Mouse (Mus musculus) liver, embryonic 14.5 days (tissue): Measurements from ENCODE around the gene Arhgef26. TPM values are rescaled to one million over a fixed set of nuclear protein-coding genes. Genes with fewer than 3 reads are reported as not detected.

Experiments used
- ATAC-seq: fragments of 200-750 bp; cut with Nextera tagmentation; 2 replicates; pipeline ENCODE4 v1.8.0; 2017; ENCODE audit warnings: moderate number of reproducible peaks, mild to moderate bottlenecking, moderate library complexity; ENCODE audit not compliant: insufficient read depth
- DNase-seq, 3 experiments: peaks; one replicate each; pipeline ENCODE4 v3.0.0-alpha.2; 2012 to 2013; ENCODE audit warnings: low read depth in 3 of 3, low spot score in 3 of 3
- H3K27ac ChIP-seq: fragments of 300-500 bp; sonication (generic); 2 replicates; pipeline ENCODE4 v1.5.1; 2014; ENCODE audit warnings: moderate library complexity, mild to moderate bottlenecking, control low read depth, inconsistent platforms
- H3K27me3 ChIP-seq: fragments of 300-500 bp; sonication (generic); 2 replicates; pipeline ENCODE4 v1.6.1; 2014; ENCODE audit warnings: mild to moderate bottlenecking, low read length, moderate library complexity; ENCODE audit not compliant: control insufficient read depth, insufficient read depth
- H3K36me3 ChIP-seq: fragments of 300-500 bp; sonication (generic); replicated peaks from 2 replicates; pipeline ENCODE4 v1.6.1; 2014; ENCODE audit warnings: low read depth; ENCODE audit not compliant: control insufficient read depth, insufficient read depth
- H3K4me1 ChIP-seq, 2 experiments: fragments of 200-500 bp in 1 of 2; fragments of 300-500 bp in 1 of 2; sonication (generic) in 1 of 2; replicated peaks; 2 replicates each; pipeline ENCODE4 v1.6.1; 2012 to 2014; ENCODE audit warnings: antibody characterized with exemption in 1 of 2, inconsistent platforms in 1 of 2, low read length in 1 of 2; ENCODE audit not compliant: control insufficient read depth in 2 of 2, insufficient read depth in 2 of 2
- H3K4me2 ChIP-seq: fragments of 300-500 bp; sonication (generic); 2 replicates; pipeline ENCODE4 v1.6.1; 2014; ENCODE audit warnings: low read depth, mild to moderate bottlenecking, control low read depth, moderate library complexity
- H3K4me3 ChIP-seq, 2 experiments: fragments of 200-500 bp in 1 of 2; fragments of 300-500 bp in 1 of 2; sonication (generic) in 1 of 2; 2 replicates each; pipeline ENCODE4 v1.5.1; 2012 to 2014; ENCODE audit warnings: low read depth in 2 of 2, low read length in 2 of 2, mild to moderate bottlenecking in 2 of 2, control low read depth in 1 of 2, inconsistent platforms in 1 of 2, moderate library complexity in 1 of 2; ENCODE audit not compliant: insufficient read depth in 1 of 2
- H3K9ac ChIP-seq: fragments of 300-500 bp; sonication (generic); replicated peaks from 2 replicates; pipeline ENCODE4 v1.6.1; 2014; ENCODE audit warnings: mild to moderate bottlenecking, control low read depth, moderate library complexity
- H3K9me3 ChIP-seq: fragments of 300-500 bp; sonication (generic); 2 replicates; pipeline ENCODE4 v1.6.1; 2016; ENCODE audit warnings: low read length, mixed read lengths; ENCODE audit not compliant: control insufficient read depth
- CTCF ChIP-seq: IDR thresholded peaks from 2 replicates; pipeline ENCODE4 v1.5.1; 2016; ENCODE audit warnings: antibody characterized with exemption, low read depth, control low read depth
- EP300 ChIP-seq: IDR thresholded peaks from 2 replicates; pipeline ENCODE4 v1.6.1; 2016; ENCODE audit warnings: antibody characterized with exemption, low read depth
- WGBS: fragments of 180-500 bp; shearing (Covaris S2); extraction: QIAGEN DNeasy Blood & Tissue Kit; methylation state at CpG from one replicate; pipeline ENCODE4 v1.1.7; 2014; ENCODE audit not compliant: insufficient replicate concordance; 5-methylcytosine and 5-hydroxymethylcytosine counted together
- polyA plus RNA-seq, 2 experiments: library from polyadenylated mRNA; depleted of rRNA in 1 of 2; stranded (reverse) in 1 of 2; unstranded in 1 of 2; fragments of >200 nt; fragmentation: Nextera tagmentation in 1 of 2; extraction: Ambion mirVana in 1 of 2; gene quantifications; 2 replicates each; pipeline versions ENCODE4 v1.2.1 to v1.2.3; 2012 to 2014

Gene Arhgef26
- polyA plus RNA-seq, 2 experiments = 0.08 to 0.10 TPM

DNA sequence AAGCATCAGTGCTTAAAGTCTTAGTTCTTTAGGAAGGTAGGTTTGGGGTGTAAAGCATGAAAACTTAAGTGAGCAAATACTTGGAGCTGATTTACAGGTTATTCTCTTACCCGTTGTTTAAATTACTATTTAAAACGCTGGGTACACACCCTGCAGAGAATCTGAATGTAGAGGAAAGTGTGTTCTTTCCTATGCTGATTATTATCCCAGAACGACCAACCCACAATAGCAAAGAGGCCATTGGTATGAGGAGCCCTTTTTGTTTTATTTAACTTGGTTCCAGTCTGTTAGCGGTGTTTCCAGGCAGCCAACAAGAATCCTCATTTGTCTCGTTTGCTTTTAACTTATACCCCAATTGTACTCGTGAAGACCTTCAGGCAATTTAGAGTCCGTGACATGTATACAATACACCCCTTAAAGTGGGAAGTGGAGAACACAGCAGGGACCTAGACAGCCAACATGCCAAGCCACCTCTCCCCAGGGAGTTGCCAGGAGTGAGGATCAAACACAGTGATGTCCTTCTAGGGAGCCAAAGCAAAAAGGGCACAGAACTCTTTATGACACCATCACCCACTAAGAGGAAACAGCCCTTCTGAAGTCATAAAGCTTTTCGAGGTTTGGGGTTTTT is 71.5 kb downstream of the Arhgef26 start:
- no peak for ATAC-seq
- Histone ChIP-seq H3K9ac (no peak overlapping the region), H3K4me2 (no peak overlapping the region), H3K9me3 (no peaks in the 10 kb centered on the region), H3K27ac (no peak overlapping the region), H3K27me3 (no peaks in the 10 kb centered on the region), H3K4me1 (no peaks in the 10 kb centered on the region), H3K4me3 (no peak overlapping the region), H3K36me3 (no peaks in the 10 kb centered on the region)
- TF ChIP-seq CTCF (no peak), EP300 (no peak)
- 59% methylated on average over 8 of the region's 8 CpGs for WGBS
- no peak for DNase-seq

DNA sequence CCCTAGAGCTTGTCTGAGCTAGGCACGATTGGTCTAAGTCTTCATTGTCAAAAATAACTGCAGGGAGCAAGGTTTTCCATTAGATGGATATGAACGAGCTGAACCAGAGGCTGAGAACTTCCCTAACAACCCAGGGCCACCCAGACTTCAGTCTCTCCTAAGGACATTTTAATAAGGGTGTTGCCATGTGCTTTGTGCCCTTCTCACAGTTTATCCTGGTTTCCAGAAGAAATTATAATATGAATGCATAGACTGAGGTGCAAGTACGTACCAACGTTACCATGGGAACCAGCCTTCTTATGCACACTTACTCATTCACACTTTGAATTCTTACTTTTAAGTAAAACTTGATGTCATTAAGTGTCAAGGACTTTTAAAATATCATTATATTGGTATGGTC is 72.3 kb downstream of the Arhgef26 start:
- Histone ChIP-seq H3K9ac (no peak overlapping the region), H3K27ac (no peak overlapping the region), H3K4me1 (no peaks in the 10 kb centered on the region), H3K27me3 (no peaks in the 10 kb centered on the region), H3K36me3 (no peaks in the 10 kb centered on the region), H3K4me2 (no peak overlapping the region), H3K9me3 (no peaks in the 10 kb centered on the region), H3K4me3 (no peak overlapping the region)
- WGBS = 62% methylated on average over 4 of the region's 4 CpGs
- no peak for TF ChIP-seq CTCF
- TF ChIP-seq EP300 = no peak
- no peak for DNase-seq
- ATAC-seq = no peak

DNA sequence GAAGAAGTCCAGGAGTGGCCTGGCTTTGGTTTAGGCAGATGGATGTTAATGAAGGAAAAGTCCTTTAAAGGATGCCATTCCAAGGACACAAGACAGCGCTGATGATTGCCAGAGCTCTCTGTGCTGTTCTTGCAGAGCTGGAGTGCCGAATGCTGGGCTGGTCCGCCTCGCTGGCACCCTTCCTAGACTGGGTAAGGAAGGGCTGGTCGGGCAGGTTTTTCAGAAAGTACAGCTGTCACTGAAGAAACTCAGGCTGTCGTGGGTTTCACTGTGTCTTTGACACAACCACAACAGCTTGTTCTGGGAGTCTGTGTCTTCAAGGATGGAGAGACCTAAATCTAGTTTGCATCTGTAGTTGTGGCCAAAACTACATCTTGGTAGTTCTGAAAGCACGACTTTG is 74.6 kb downstream of the Arhgef26 start:
- H3K9me3 ChIP-seq = no peaks in the 10 kb centered on the region
- H3K4me1 ChIP-seq = no peaks in the 10 kb centered on the region
- no peaks in the 10 kb centered on the region for H3K36me3 ChIP-seq
- DNase-seq (no peak), ATAC-seq (no peak)
- no peaks in the 10 kb centered on the region for H3K27me3 ChIP-seq
- H3K4me2 ChIP-seq = no peak overlapping the region
- H3K9ac ChIP-seq = no peak overlapping the region
- no peak overlapping the region for H3K27ac ChIP-seq
- H3K4me3 ChIP-seq = no peak overlapping the region
- TF ChIP-seq EP300 (no peak), CTCF (no peak)
- WGBS = 66% methylated on average over 7 of the region's 7 CpGs

DNA sequence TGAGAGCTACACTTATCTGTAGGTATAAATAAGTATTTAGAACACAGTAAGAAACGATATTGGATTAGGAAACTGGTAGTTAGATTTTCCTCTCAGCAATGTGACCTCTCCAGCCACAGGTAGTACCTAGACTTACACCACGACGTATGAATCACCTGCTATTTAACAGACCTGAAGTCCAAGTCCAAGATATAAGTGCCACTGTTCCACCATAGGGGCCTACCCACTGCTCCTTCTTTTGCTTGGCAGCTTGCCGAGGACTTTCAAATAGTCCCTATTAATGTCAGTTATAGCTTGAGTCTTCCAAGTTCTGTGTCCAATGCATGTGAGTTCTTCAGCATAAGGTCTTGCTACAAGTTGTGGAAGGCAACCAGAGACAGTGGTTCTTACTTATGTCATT is 76.8 kb downstream of the Arhgef26 start:
- WGBS = 60% methylated on average over 4 of the region's 4 CpGs
- DNase-seq (no peak), ATAC-seq (no peak)
- no peak for TF ChIP-seq EP300
- TF ChIP-seq CTCF = no peak
- H3K4me3 ChIP-seq = no peak overlapping the region
- H3K4me1 ChIP-seq = no peaks in the 10 kb centered on the region
- H3K9me3 ChIP-seq = no peaks in the 10 kb centered on the region
- no peak overlapping the region for H3K4me2 ChIP-seq
- H3K27ac ChIP-seq = no peak overlapping the region
- H3K36me3 ChIP-seq = no peaks in the 10 kb centered on the region
- no peak overlapping the region for H3K9ac ChIP-seq
- no peaks in the 10 kb centered on the region for H3K27me3 ChIP-seq

DNA sequence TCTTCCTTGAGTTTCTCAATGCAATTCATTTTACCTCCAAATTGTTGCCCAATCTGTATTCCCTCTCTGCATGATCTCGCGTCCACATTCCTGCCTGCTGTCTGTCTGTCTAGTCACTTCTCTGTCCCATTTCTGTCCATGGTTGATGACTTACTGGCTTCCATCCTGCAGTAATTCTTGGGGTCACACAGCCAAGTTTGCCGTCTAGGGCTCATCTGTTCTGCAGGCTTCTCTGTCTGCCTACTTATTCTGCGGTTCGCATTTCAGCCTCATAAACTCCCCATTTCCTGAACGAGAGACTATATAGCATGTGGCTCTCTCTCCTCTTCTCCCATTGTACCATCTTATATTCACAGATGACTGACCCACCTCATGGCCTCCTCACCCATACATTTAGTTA is 79.3 kb downstream of the Arhgef26 start:
- Histone ChIP-seq H3K27ac (no peak overlapping the region), H3K4me1 (no peaks in the 10 kb centered on the region), H3K9me3 (no peaks in the 10 kb centered on the region), H3K9ac (no peak overlapping the region), H3K4me2 (no peak overlapping the region), H3K36me3 (no peaks in the 10 kb centered on the region), H3K4me3 (no peak overlapping the region), H3K27me3 (no peaks in the 10 kb centered on the region)
- no peak for ATAC-seq
- WGBS = 72% methylated on average over 6 of the region's 6 CpGs
- DNase-seq = no peak
- TF ChIP-seq CTCF (no peak), EP300 (no peak)
